ENCODE assay signal across 8 mouse cellular contexts in the genomic region with DNA sequence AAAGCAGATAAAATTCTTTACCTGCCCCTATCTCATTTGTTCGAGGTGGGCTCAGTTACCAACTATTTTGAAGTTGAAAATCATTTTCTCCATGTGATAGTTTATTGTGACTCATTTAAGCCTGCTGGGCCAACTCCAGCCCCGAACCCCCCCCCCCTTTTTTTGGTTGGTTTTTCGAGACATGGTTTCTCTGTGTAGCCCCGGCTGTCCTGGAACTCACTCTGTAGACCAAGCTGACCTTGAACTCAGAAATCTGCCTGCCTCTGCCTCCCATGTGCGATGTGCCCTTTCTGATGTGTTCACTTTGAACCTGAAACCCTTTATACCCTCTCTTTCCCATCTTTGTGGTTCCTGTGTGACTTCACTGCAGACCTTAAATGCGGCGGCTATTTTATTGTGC. TPM values are rescaled to one million over a fixed set of nuclear protein-coding genes. Genes with fewer than 3 reads are reported as not detected.
DNase-seq lines count a peak whose midpoint lies in the region; ATAC-seq and TF ChIP-seq lines count a peak whose summit lies in the region.

No protein-coding gene starts in this region.

- no peaks in the 10 kb centered on the region for H3K36me3 ChIP-seq in heart, embryonic 11.5 days (ENCODE audit: control insufficient read depth, insufficient read depth, low read length)
- H3K36me3 ChIP-seq in E14TG2a.4 (ENCODE audit: insufficient read depth, low read length): 0 out of 2 replicates have a peak, but pooled peaks cover 3% of the 10 kb centered on the region
- no peaks in the 10 kb centered on the region for H3K36me3 ChIP-seq in forebrain, postnatal 0 days (ENCODE audit: insufficient read depth)
- no peaks in the 10 kb centered on the region for H3K36me3 ChIP-seq in macrophage (ENCODE audit: inconsistent target)

- H3K4me2 ChIP-seq in heart, embryonic 11.5 days: peak overlapping the region; percentile 58
- peak overlapping the region; percentile 49 for H3K4me2 ChIP-seq in forebrain, postnatal 0 days (ENCODE audit: low read depth)

- H3K27me3 ChIP-seq in heart, embryonic 11.5 days (ENCODE audit: control insufficient read depth, insufficient read depth, low read length): no peaks in the 10 kb centered on the region
- H3K27me3 ChIP-seq in E14TG2a.4 (ENCODE audit: insufficient read depth, low read length): no peaks in the 10 kb centered on the region
- no peaks in the 10 kb centered on the region for H3K27me3 ChIP-seq in forebrain, postnatal 0 days (ENCODE audit: insufficient read depth, low read length)

- WGBS in heart, embryonic 11.5 days (ENCODE audit: insufficient replicate concordance): 31% methylated on average over 7 of the region's 7 CpGs
- 45% methylated on average over 7 of the region's 7 CpGs for WGBS in forebrain, postnatal 0 days
- WGBS in macrophage (ENCODE audit: missing documents): 40% methylated on average over 5 of the region's 7 CpGs

- H3K79me2 ChIP-seq in macrophage (ENCODE audit: inconsistent target): peaks cover 30% of the 10 kb centered on the region; the same call in 1 of the 2 replicates

- no peak for ATAC-seq in heart, embryonic 11.5 days (replicated peaks; ENCODE audit: insufficient number of reproducible peaks, low FRiP score, low TSS enrichment)
- peak; percentile 9; the same call in 1 of the 2 replicates for ATAC-seq in forebrain, postnatal 0 days

- no peaks in the 10 kb centered on the region for H3K4me1 ChIP-seq in heart, embryonic 11.5 days (ENCODE audit: control insufficient read depth, insufficient read depth, low read length)
- H3K4me1 ChIP-seq in E14TG2a.4 (replicated peaks; ENCODE audit: low read depth, low read length): peaks cover 39% of the 10 kb centered on the region
- no peaks in the 10 kb centered on the region for H3K4me1 ChIP-seq in forebrain, postnatal 0 days (ENCODE audit: insufficient read depth)

- no peaks in the 10 kb centered on the region for H3K9me3 ChIP-seq in heart, embryonic 11.5 days (replicated peaks; ENCODE audit: control insufficient read depth, low read length)
- no peaks in the 10 kb centered on the region for H3K9me3 ChIP-seq in E14TG2a.4 (ENCODE audit: low read length)
- no peaks in the 10 kb centered on the region for H3K9me3 ChIP-seq in forebrain, postnatal 0 days (ENCODE audit: low read length)

- intact Hi-C loops in heart, postnatal 25 days (cut with DNase I): no loop called here
- intact Hi-C loops in left cerebral cortex, postnatal 25 days (cut with DNase I): loop anchor here (1.0 to 5.0 kb wide), 2 partner anchors 11 to 296 kb away; a partner anchor contains a TSS

- no peak for DNase-seq in heart, postnatal 25 days (ENCODE audit: low spot score)
- DNase-seq in forebrain, postnatal 0 days: no peak
- DNase-seq in left cerebral cortex, adult 9 months (ENCODE audit: low spot score in 2 of 2): no peak
- DNase-seq in left cerebral cortex, postnatal 25 days (ENCODE audit: low spot score in 2 of 2): no peak
- DNase-seq in urinary bladder, postnatal 36 days (ENCODE audit: low spot score in 2 of 2): no peak

- TF ChIP-seq CTCF in E14TG2a.4 (conservative IDR thresholded peaks at IDR 0.05; ENCODE audit: low read length): no peak
- TF ChIP-seq CTCF in forebrain, postnatal 0 days (IDR thresholded peaks at IDR 0.05; ENCODE audit: low read depth): no peak

- H3K4me3 ChIP-seq in heart, embryonic 11.5 days (ENCODE audit: low read depth, low read length): peak overlapping the region; percentile 49
- H3K4me3 ChIP-seq in E14TG2a.4 (replicated peaks; ENCODE audit: low read length) (peak overlapping the region; percentile 76), macrophage (ENCODE audit: inconsistent target) (peak overlapping the region; percentile 46)
- H3K4me3 ChIP-seq in forebrain, postnatal 0 days (ENCODE audit: low read depth, low read length): peak overlapping the region; percentile 48

- peak overlapping the region; percentile 85; the same call in 1 of the 2 replicates for H3K27ac ChIP-seq in heart, embryonic 11.5 days (ENCODE audit: low read depth, low read length)
- peak overlapping the region; percentile 94 for H3K27ac ChIP-seq in forebrain, postnatal 0 days (ENCODE audit: low read depth, low read length)
- H3K27ac ChIP-seq in macrophage: peak overlapping the region; percentile 70

- H3K9ac ChIP-seq in heart, embryonic 11.5 days (ENCODE audit: low read depth, low read length): peak overlapping the region; percentile 76
- H3K9ac ChIP-seq in forebrain, postnatal 0 days: peak overlapping the region; percentile 65

RNA-seq across cellular contexts. Expression of a gene that starts 0.4 kb away (rescaled TPM):
- polyA plus RNA-seq in heart, embryonic 11.5 days (2014; fragmentation: Nextera tagmentation; extraction: Ambion mirVana): 4.9 and 5.5 TPM in 2 replicates
- 1 to 10 TPM; 2.3 to 4.7 TPM for total RNA-seq in heart, postnatal 25 days (2021)
- 18.7 and 48.5 TPM in 2 replicates for total RNA-seq in forebrain, postnatal 0 days (2014; rRNA removed)
- 10.7 and 12.3 TPM in 2 replicates for polyA plus RNA-seq in forebrain, postnatal 0 days (2015; fragmentation: Nextera tagmentation; extraction: Ambion mirVana)
- total RNA-seq in macrophage (2018; cell fraction: chromatin; rRNA removed): 10 to 100 TPM in 22 of 26 experiments, 1 to 10 TPM in 4; 4.7 to 25.6 (median 14.1) TPM
- total RNA-seq in macrophage (2018; cell fraction: cytosol; rRNA removed): 1 to 10 TPM; 1.1 to 4.8 (median 2.2) TPM
- total RNA-seq in macrophage (2018; cell fraction: nucleus; rRNA removed): 10 to 100 TPM in 13 of 26 experiments, 1 to 10 TPM in 13; 4.0 to 35.6 (median 9.7) TPM
- polyA plus RNA-seq in macrophage (2018): 2.3 to 3.0 TPM (median 2.7 TPM) in 3 replicates
- total RNA-seq in left cerebral cortex, postnatal 25 days (2021): 10 to 100 TPM; 23.0 to 32.1 TPM

RNA-seq across cellular contexts. Expression of a gene that starts 10.9 kb away (rescaled TPM):
- polyA plus RNA-seq in heart, embryonic 11.5 days (2014; fragmentation: Nextera tagmentation; extraction: Ambion mirVana): 7.6 and 7.9 TPM in 2 replicates
- total RNA-seq in heart, postnatal 25 days (2021): 1 to 10 TPM; 4.1 to 4.4 TPM
- total RNA-seq in forebrain, postnatal 0 days (2014; rRNA removed): 10.3 and 13.7 TPM in 2 replicates
- 3.2 and 5.3 TPM in 2 replicates for polyA plus RNA-seq in forebrain, postnatal 0 days (2015; fragmentation: Nextera tagmentation; extraction: Ambion mirVana)
- 10 to 100 TPM in 6 of 26 experiments, 1 to 10 TPM in 20; 1.7 to 12.4 (median 6.3) TPM for total RNA-seq in macrophage (2018; cell fraction: chromatin; rRNA removed)
- total RNA-seq in macrophage (2018; cell fraction: cytosol; rRNA removed): 1 to 10 TPM; 2.2 to 7.8 (median 4.7) TPM
- 10 to 100 TPM in 6 of 26 experiments, 1 to 10 TPM in 20; 2.8 to 14.1 (median 6.1) TPM for total RNA-seq in macrophage (2018; cell fraction: nucleus; rRNA removed)
- 2.3 to 3.2 TPM (median 2.4 TPM) in 3 replicates for polyA plus RNA-seq in macrophage (2018)
- total RNA-seq in left cerebral cortex, postnatal 25 days (2021): 1 to 10 TPM; 7.9 to 9.1 TPM

RNA-seq across cellular contexts. Expression of a gene that starts 45.5 kb away (rescaled TPM):
- 4.2 TPM in 2 replicates for polyA plus RNA-seq in heart, embryonic 11.5 days (2014; fragmentation: Nextera tagmentation; extraction: Ambion mirVana)
- not detected for total RNA-seq in heart, postnatal 25 days (2021)
- 197 and 225 TPM in 2 replicates for total RNA-seq in forebrain, postnatal 0 days (2014; rRNA removed)
- 361 and 445 TPM in 2 replicates for polyA plus RNA-seq in forebrain, postnatal 0 days (2015; fragmentation: Nextera tagmentation; extraction: Ambion mirVana)
- not detected for total RNA-seq in macrophage (2018; cell fraction: chromatin; rRNA removed)
- total RNA-seq in macrophage (2018; cell fraction: cytosol; rRNA removed): under 1 TPM in 1 of 26 experiments, not detected in 25; 0.07 TPM
- total RNA-seq in macrophage (2018; cell fraction: nucleus; rRNA removed): not detected
- not detected in 3 replicates for polyA plus RNA-seq in macrophage (2018)
- 100 to 1,000 TPM; 240 to 266 TPM for total RNA-seq in left cerebral cortex, postnatal 25 days (2021)

Comparison
In these comparisons a context has a peak if more than half of its experiments do, and no peak if none do; other contexts are left out.
1. RNA of a gene that starts 45.5 kb away (total RNA-seq): 240 to 266 TPM in left cerebral cortex, postnatal 25 days and 197 to 225 TPM in forebrain, postnatal 0 days; not detected in heart, postnatal 25 days; every median in the first group is over 100 times any median in the second.
2. Peak in every context shown above with its lines, with median percentiles within 50 percentile points of each other: H3K27ac ChIP-seq and H3K4me3 ChIP-seq.